Mouse (Mus musculus): ENCODE results near the gene Zfp180.
"Not testable (repeated sequence)": the region's sequence is repeated elsewhere in the genome, so short reads cannot be mapped to it uniquely, and the experiment has no call there.

The Zfp180 gene

GRCm38 (mm10) chr7:24081634-24082431, at the start of gene Zfp180:
Zfp180 (plus strand) TSS chr7:24081924.
- DNase-seq = peak; percentile 93 to 97

- DNase-seq = no peak
Measured at GRCm38 (mm10) chr7:24052660-24053304, 28.9 kb upstream of the Zfp180 start, which contains the start of gene Vmn1r183. Vmn1r183 (plus strand) TSS chr7:24053254.

- not testable (repeated sequence) for DNase-seq
Measured at GRCm38 (mm10) chr7:24074424-24074823, 7.3 kb upstream of the Zfp180 start.

- DNase-seq = peak in 1 of 2 experiments; percentile 12
Measured at GRCm38 (mm10) chr7:24082457-24083235, 922 bp downstream of the Zfp180 start.

- DNase-seq = no peak
Measured at GRCm38 (mm10) chr7:24086871-24087270, 5.1 kb downstream of the Zfp180 start.

- DNase-seq = no peak
Measured at GRCm38 (mm10) chr7:24087485-24088125, 5.9 kb downstream of the Zfp180 start.

GRCm38 (mm10) chr7:24104403-24104802, 22.7 kb downstream of the Zfp180 start:
- no peak for DNase-seq

- DNase-seq = peak in 1 of 2 experiments; percentile 10
Measured at GRCm38 (mm10) chr7:24105144-24105703, 23.5 kb downstream of the Zfp180 start.

GRCm38 (mm10) chr7:24110839-24111238, 29.1 kb downstream of the Zfp180 start:
- no peak for DNase-seq

GRCm38 (mm10) chr7:24111772-24112155, 30.0 kb downstream of the Zfp180 start:
- no peak for DNase-seq

GRCm38 (mm10) chr7:24112156-24112856, 30.6 kb downstream of the Zfp180 start, which contains the start of gene Zfp112:
Zfp112 (plus strand) TSS chr7:24112314.
- DNase-seq = peak; percentile 77 to 85

- DNase-seq = peak; percentile 79 to 84
Measured at GRCm38 (mm10) chr7:24113001-24113400, 31.3 kb downstream of the Zfp180 start.

GRCm38 (mm10) chr7:24116655-24117054, 34.9 kb downstream of the Zfp180 start:
- no peak for DNase-seq

GRCm38 (mm10) chr7:24133425-24133995, 51.8 kb downstream of the Zfp180 start:
- DNase-seq = no peak

- DNase-seq = peak; percentile 85 to 89
Measured at GRCm38 (mm10) chr7:24133996-24134828, 52.5 kb downstream of the Zfp180 start, which contains the start of gene Zfp235. Zfp235 (plus strand) TSS chr7:24134169.

GRCm38 (mm10) chr7:24142566-24142965, 60.8 kb downstream of the Zfp180 start:
- DNase-seq = no peak

- DNase-seq = peak; percentile 44 to 54
Measured at GRCm38 (mm10) chr7:24153272-24153671, 71.5 kb downstream of the Zfp180 start.
